ENCODE assay signal across 16 mouse cellular contexts in genomic region chr9:120603956-120604355, GRCm38 (mm10). TPM values are rescaled to one million over a fixed set of nuclear protein-coding genes. Genes with fewer than 3 reads are reported as not detected.
DNase-seq lines count a peak whose midpoint lies in the region; ATAC-seq and TF ChIP-seq lines count a peak whose summit lies in the region.
"Had no signal": no experiment of that assay in that cellular context is flagged by ENCODE, and none has a peak within 500 bp of the region (broad histone marks: within the 10 kb centered on the region; RNA-seq: fewer than 3 reads in every experiment).

No protein-coding gene starts in this region.

- intact Hi-C loops in heart, postnatal 36 days (cut with DNase I) = loop anchor here (1.0 to 10.0 kb wide), 11 partner anchors 42 to 611 kb away; no protein-coding TSS in a partner anchor

- peaks cover 8% of the 10 kb centered on the region; the same call in 1 of the 2 replicates for H3K27me3 ChIP-seq in heart, embryonic 13.5 days (replicated peaks)
- no peaks in the 10 kb centered on the region for H3K27me3 ChIP-seq in ES-Bruce4 (ENCODE audit: control insufficient read depth, insufficient read depth, low read length, poor library complexity, severe bottlenecking)
- H3K27me3 ChIP-seq in embryonic facial prominence, embryonic 12.5 days = no peaks in the 10 kb centered on the region
- no peaks in the 10 kb centered on the region for H3K27me3 ChIP-seq in midbrain, embryonic 11.5 days (ENCODE audit: control insufficient read depth, insufficient read depth, low read length)
- H3K27me3 ChIP-seq: liver, embryonic 13.5 days had no signal

- no peaks in the 10 kb centered on the region for H3K36me3 ChIP-seq in heart, embryonic 13.5 days
- H3K36me3 ChIP-seq in ES-Bruce4 (ENCODE audit: control insufficient read depth, insufficient read depth, low read length, poor library complexity, severe bottlenecking) = no peaks in the 10 kb centered on the region
- H3K36me3 ChIP-seq in embryonic facial prominence, embryonic 12.5 days = 0 out of 2 replicates have a peak, but pooled peaks cover 4% of the 10 kb centered on the region
- no peaks in the 10 kb centered on the region for H3K36me3 ChIP-seq in midbrain, embryonic 11.5 days (ENCODE audit: control insufficient read depth, insufficient read depth, low read length)
- H3K36me3 ChIP-seq: liver, embryonic 13.5 days had no signal

- no peak for TF ChIP-seq CTCF in ES-Bruce4 (IDR thresholded peaks at IDR 0.05; ENCODE audit: low read depth, low read length)

- H3K4me1 ChIP-seq in heart, embryonic 13.5 days = peaks cover 23% of the 10 kb centered on the region
- H3K4me1 ChIP-seq in ES-Bruce4 (ENCODE audit: control insufficient read depth, insufficient read depth, low read length) = peaks cover 4% of the 10 kb centered on the region
- peaks cover 26% of the 10 kb centered on the region for H3K4me1 ChIP-seq in embryonic facial prominence, embryonic 12.5 days
- H3K4me1 ChIP-seq in midbrain, embryonic 11.5 days (ENCODE audit: control insufficient read depth, insufficient read depth, low read length) = peaks cover 21% of the 10 kb centered on the region

- no peak overlapping the region for H3K4me3 ChIP-seq in heart, embryonic 13.5 days
- H3K4me3 ChIP-seq in ES-Bruce4 (ENCODE audit: low read depth, low read length) = peak overlapping the region; percentile 17
- H3K4me3 ChIP-seq in embryonic facial prominence, embryonic 12.5 days = peak overlapping the region; percentile 19; the same call in 1 of the 2 replicates
- H3K4me3 ChIP-seq in midbrain, embryonic 11.5 days (ENCODE audit: low read depth, low read length) = no peak overlapping the region
- H3K4me3 ChIP-seq: erythroblast, embryonic 14.5 days; left cerebral cortex, adult 2 months; liver, embryonic 13.5 days had no signal

- WGBS in heart, embryonic 13.5 days = 36% methylated on average over 12 of the region's 12 CpGs
- WGBS in embryonic facial prominence, embryonic 12.5 days = 19% methylated on average over 12 of the region's 12 CpGs
- WGBS in midbrain, embryonic 11.5 days = 23% methylated on average over 12 of the region's 12 CpGs

- H3K9ac ChIP-seq in heart, embryonic 13.5 days = peak overlapping the region; percentile 62; the same call in 1 of the 2 replicates
- H3K9ac ChIP-seq in ES-Bruce4 (ENCODE audit: low read depth, poor library complexity, severe bottlenecking) = no peak overlapping the region
- H3K9ac ChIP-seq in embryonic facial prominence, embryonic 12.5 days = no peak overlapping the region
- H3K9ac ChIP-seq in midbrain, embryonic 11.5 days (ENCODE audit: low read length) = no peak overlapping the region
- H3K9ac ChIP-seq: liver, embryonic 13.5 days had no signal

- ATAC-seq in heart, embryonic 13.5 days (ENCODE audit: extremely low read depth, insufficient number of reproducible peaks, low FRiP score, low TSS enrichment) = no peak
- ATAC-seq in embryonic facial prominence, embryonic 12.5 days (ENCODE audit: insufficient number of reproducible peaks, insufficient read depth, low FRiP score, low TSS enrichment) = no peak
- peak; percentile 5; the same call in 1 of the 2 replicates for ATAC-seq in midbrain, embryonic 11.5 days (ENCODE audit: low FRiP score)
- ATAC-seq in CD4-positive, CD25-positive, alpha-beta regulatory T cell, adult 4 months = no peak
- ATAC-seq: intestine, postnatal 0 days; lung, postnatal 0 days had no signal

- no peak overlapping the region for H3K4me2 ChIP-seq in heart, embryonic 13.5 days
- peak overlapping the region; percentile 46 for H3K4me2 ChIP-seq in embryonic facial prominence, embryonic 12.5 days (replicated peaks)
- H3K4me2 ChIP-seq in midbrain, embryonic 11.5 days = no peak overlapping the region; the same call in 1 of the 2 replicates
- H3K4me2 ChIP-seq: liver, embryonic 13.5 days had no signal

- H3K27ac ChIP-seq in heart, embryonic 13.5 days (replicated peaks) = no peak overlapping the region
- no peak overlapping the region for H3K27ac ChIP-seq in ES-Bruce4 (ENCODE audit: insufficient read depth, low read length)
- peak overlapping the region; percentile 86 for H3K27ac ChIP-seq in embryonic facial prominence, embryonic 12.5 days
- no peak overlapping the region for H3K27ac ChIP-seq in midbrain, embryonic 11.5 days (ENCODE audit: low read depth, low read length)
- H3K27ac ChIP-seq: left cerebral cortex, adult 2 months; liver, embryonic 13.5 days had no signal

- TF ChIP-seq EP300 in ES-Bruce4 (IDR thresholded peaks at IDR 0.05; ENCODE audit: insufficient read depth, low read depth, low read length) = no peak

- DNase-seq in heart, postnatal 36 days = no peak
- DNase-seq in midbrain, embryonic 11.5 days (ENCODE audit: low spot score, missing footprints) = peak; percentile 87
- no peak for DNase-seq in embryo, embryonic 10 days (ENCODE audit: low spot score)
- DNase-seq in testis, postnatal 14 days (ENCODE audit: low spot score) = no peak
- DNase-seq: cerebellum, postnatal 36 days; heart, adult 11 months; liver, embryonic 13.5 days; thymus, adult 18-20 months had no signal

- H3K9me3 ChIP-seq in heart, embryonic 13.5 days = peaks cover 19% of the 10 kb centered on the region
- H3K9me3 ChIP-seq in ES-Bruce4 (replicated peaks; ENCODE audit: control insufficient read depth, insufficient read depth, low read length, poor library complexity, severe bottlenecking) = no peaks in the 10 kb centered on the region
- H3K9me3 ChIP-seq in embryonic facial prominence, embryonic 12.5 days = peaks cover 11% of the 10 kb centered on the region; the same call in 1 of the 2 replicates
- peaks cover 9% of the 10 kb centered on the region for H3K9me3 ChIP-seq in midbrain, embryonic 11.5 days (ENCODE audit: control insufficient read depth, low read length)

- no peak for TF ChIP-seq POLR2A in ES-Bruce4 (IDR thresholded peaks at IDR 0.05; ENCODE audit: insufficient read depth, low read length)

RNA-seq across cellular contexts. Expression of gene Rpl14, which starts 32.7 kb away (rescaled TPM):
- polyA plus RNA-seq in heart, embryonic 13.5 days (2015; fragmentation: Nextera tagmentation; extraction: Ambion mirVana) = 425 and 468 TPM in 2 replicates
- total RNA-seq in heart, postnatal 36 days (2021) = 100 to 1,000 TPM; 283 to 295 TPM
- polyA plus RNA-seq in ES-Bruce4 (2011; ENCODE audit: insufficient read depth, insufficient read length, low read depth, missing spikeins) = 1,004 and 1,061 TPM in 2 replicates
- polyA plus RNA-seq in embryonic facial prominence, embryonic 12.5 days (2016; fragmentation: Nextera tagmentation; extraction: Ambion mirVana) = 774 and 808 TPM in 2 replicates
- polyA plus RNA-seq in midbrain, embryonic 11.5 days (2014; fragmentation: Nextera tagmentation; extraction: Ambion mirVana) = 871 and 903 TPM in 2 replicates
- 1,000 to 10,000 TPM; 1,931 to 1,996 TPM for polyA plus RNA-seq in CD4-positive, CD25-positive, alpha-beta regulatory T cell, adult 4 months (2017; shearing (Covaris generic))

Comparison
In these comparisons a context has a peak if more than half of its experiments do, and no peak if none do; other contexts are left out.
1. H3K4me3 ChIP-seq: peak in ES-Bruce4 (single experiment) and embryonic facial prominence, embryonic 12.5 days (single experiment); none in heart, embryonic 13.5 days (single experiment) and midbrain, embryonic 11.5 days (single experiment).